Mouse (Mus musculus): ENCODE results near the gene Grid1. TPM values are rescaled to one million over a fixed set of nuclear protein-coding genes. Genes with fewer than 3 reads are reported as not detected.

Gene Grid1
- total and polyA plus RNA-seq, 3 experiments: 0.04 TPM; not detected in 2

- H3K4me3 ChIP-seq: no peak overlapping the region
- H3K27me3 ChIP-seq (ENCODE audit: control insufficient read depth, insufficient read depth, low read length): no peaks in the 10 kb centered on the region
- no peak overlapping the region for H3K9ac ChIP-seq (ENCODE audit: low read depth, low read length)
- H3K79me2 ChIP-seq (replicated peaks; ENCODE audit: control insufficient read depth, insufficient read depth, low read length): no peaks in the 10 kb centered on the region
- 50% methylated on average over 1 of the region's 1 CpGs for WGBS
- no peak overlapping the region for H3K27ac ChIP-seq
- no peaks in the 10 kb centered on the region for H3K4me1 ChIP-seq (ENCODE audit: control insufficient read depth, insufficient read depth, low read length)
- H3K36me3 ChIP-seq (ENCODE audit: control insufficient read depth, insufficient read depth, low read length): no peaks in the 10 kb centered on the region
- TF ChIP-seq CTCF (IDR thresholded peaks at IDR 0.05) (no peak), POLR2A (IDR thresholded peaks at IDR 0.05; ENCODE audit: insufficient read depth, low read depth, low read length) (no peak), EP300 (IDR thresholded peaks at IDR 0.05; ENCODE audit: insufficient read depth, low read depth, low read length) (no peak)
- intact Hi-C loops (cut with DNase I): no loop called here
- DNase-seq: no peak
Observed at GRCm38 (mm10) chr14:35173861-35174260, 354.0 kb downstream of the Grid1 start.

GRCm38 (mm10) chr14:35176021-35176420 is 356.1 kb downstream of the Grid1 start:
- no peaks in the 10 kb centered on the region for H3K36me3 ChIP-seq (ENCODE audit: control insufficient read depth, insufficient read depth, low read length)
- no peak overlapping the region for H3K4me3 ChIP-seq
- no peak for TF ChIP-seq POLR2A (IDR thresholded peaks at IDR 0.05; ENCODE audit: insufficient read depth, low read depth, low read length)
- no peak for TF ChIP-seq CTCF (IDR thresholded peaks at IDR 0.05)
- no peak for TF ChIP-seq EP300 (IDR thresholded peaks at IDR 0.05; ENCODE audit: insufficient read depth, low read depth, low read length)
- no peak for DNase-seq
- H3K27ac ChIP-seq: no peak overlapping the region
- H3K9ac ChIP-seq (ENCODE audit: low read depth, low read length): no peak overlapping the region
- intact Hi-C loops (cut with DNase I): no loop called here
- no peaks in the 10 kb centered on the region for H3K79me2 ChIP-seq (replicated peaks; ENCODE audit: control insufficient read depth, insufficient read depth, low read length)
- H3K27me3 ChIP-seq (ENCODE audit: control insufficient read depth, insufficient read depth, low read length): no peaks in the 10 kb centered on the region
- H3K4me1 ChIP-seq (ENCODE audit: control insufficient read depth, insufficient read depth, low read length): no peaks in the 10 kb centered on the region
- 84% methylated on average over 3 of the region's 3 CpGs for WGBS

GRCm38 (mm10) chr14:35179076-35179475 is 359.2 kb downstream of the Grid1 start:
- no peak overlapping the region for H3K9ac ChIP-seq (ENCODE audit: low read depth, low read length)
- TF ChIP-seq POLR2A (IDR thresholded peaks at IDR 0.05; ENCODE audit: insufficient read depth, low read depth, low read length) (no peak), CTCF (IDR thresholded peaks at IDR 0.05) (no peak), EP300 (IDR thresholded peaks at IDR 0.05; ENCODE audit: insufficient read depth, low read depth, low read length) (no peak)
- no peak for DNase-seq
- H3K36me3 ChIP-seq (ENCODE audit: control insufficient read depth, insufficient read depth, low read length): no peaks in the 10 kb centered on the region
- no peak overlapping the region for H3K27ac ChIP-seq
- no peaks in the 10 kb centered on the region for H3K4me1 ChIP-seq (ENCODE audit: control insufficient read depth, insufficient read depth, low read length)
- intact Hi-C loops (cut with DNase I): no loop called here
- no peak overlapping the region for H3K4me3 ChIP-seq
- H3K79me2 ChIP-seq (replicated peaks; ENCODE audit: control insufficient read depth, insufficient read depth, low read length): no peaks in the 10 kb centered on the region
- no peaks in the 10 kb centered on the region for H3K27me3 ChIP-seq (ENCODE audit: control insufficient read depth, insufficient read depth, low read length)

GRCm38 (mm10) chr14:35185399-35185798 is 365.5 kb downstream of the Grid1 start:
- Histone ChIP-seq H3K4me1 (ENCODE audit: control insufficient read depth, insufficient read depth, low read length) (no peaks in the 10 kb centered on the region), H3K79me2 (replicated peaks; ENCODE audit: control insufficient read depth, insufficient read depth, low read length) (no peaks in the 10 kb centered on the region), H3K4me3 (no peak overlapping the region), H3K27ac (no peak overlapping the region), H3K27me3 (ENCODE audit: control insufficient read depth, insufficient read depth, low read length) (no peaks in the 10 kb centered on the region), H3K9ac (ENCODE audit: low read depth, low read length) (no peak overlapping the region), H3K36me3 (ENCODE audit: control insufficient read depth, insufficient read depth, low read length) (no peaks in the 10 kb centered on the region)
- 59% methylated on average over 1 of the region's 1 CpGs for whole genome bisulfite sequencing
- no peak for DNase-seq
- intact Hi-C loops (cut with DNase I): no loop called here
- TF ChIP-seq EP300 (IDR thresholded peaks at IDR 0.05; ENCODE audit: insufficient read depth, low read depth, low read length): no peak
- no peak for TF ChIP-seq POLR2A (IDR thresholded peaks at IDR 0.05; ENCODE audit: insufficient read depth, low read depth, low read length)
- TF ChIP-seq CTCF (IDR thresholded peaks at IDR 0.05): no peak

GRCm38 (mm10) chr14:35192256-35192655 is 372.3 kb downstream of the Grid1 start:
- Histone ChIP-seq H3K4me3 (no peak overlapping the region), H3K27me3 (ENCODE audit: control insufficient read depth, insufficient read depth, low read length) (no peaks in the 10 kb centered on the region), H3K4me1 (ENCODE audit: control insufficient read depth, insufficient read depth, low read length) (no peaks in the 10 kb centered on the region), H3K79me2 (replicated peaks; ENCODE audit: control insufficient read depth, insufficient read depth, low read length) (no peaks in the 10 kb centered on the region), H3K36me3 (ENCODE audit: control insufficient read depth, insufficient read depth, low read length) (no peaks in the 10 kb centered on the region), H3K9ac (ENCODE audit: low read depth, low read length) (no peak overlapping the region), H3K27ac (no peak overlapping the region)
- TF ChIP-seq EP300 (IDR thresholded peaks at IDR 0.05; ENCODE audit: insufficient read depth, low read depth, low read length): no peak
- no peak for TF ChIP-seq CTCF (IDR thresholded peaks at IDR 0.05)
- no peak for TF ChIP-seq POLR2A (IDR thresholded peaks at IDR 0.05; ENCODE audit: insufficient read depth, low read depth, low read length)
- no peak for DNase-seq
- 85% methylated on average over 6 of the region's 6 CpGs for WGBS
- intact Hi-C loops (cut with DNase I): no loop called here

GRCm38 (mm10) chr14:35197371-35197770 is 377.5 kb downstream of the Grid1 start:
- no peak overlapping the region for H3K4me3 ChIP-seq
- TF ChIP-seq CTCF (IDR thresholded peaks at IDR 0.05) (no peak), POLR2A (IDR thresholded peaks at IDR 0.05; ENCODE audit: insufficient read depth, low read depth, low read length) (no peak)
- WGBS: 55% methylated on average over 3 of the region's 3 CpGs
- no peaks in the 10 kb centered on the region for H3K4me1 ChIP-seq (ENCODE audit: control insufficient read depth, insufficient read depth, low read length)
- no peaks in the 10 kb centered on the region for H3K79me2 ChIP-seq (replicated peaks; ENCODE audit: control insufficient read depth, insufficient read depth, low read length)
- H3K27me3 ChIP-seq (ENCODE audit: control insufficient read depth, insufficient read depth, low read length): no peaks in the 10 kb centered on the region
- no peak overlapping the region for H3K9ac ChIP-seq (ENCODE audit: low read depth, low read length)
- intact Hi-C loops (cut with DNase I): no loop called here
- H3K27ac ChIP-seq: no peak overlapping the region
- DNase-seq: no peak
- no peaks in the 10 kb centered on the region for H3K36me3 ChIP-seq (ENCODE audit: control insufficient read depth, insufficient read depth, low read length)
